15 mouse cellular contexts compared by ENCODE assay signal in genomic region chr12:108453561-108454044, GRCm38 (mm10).
DNase-seq lines count a peak whose midpoint lies in the region; ATAC-seq and TF ChIP-seq lines count a peak whose summit lies in the region.
"Had no signal": no experiment of that assay in that cellular context is flagged by ENCODE, and none has a peak within 500 bp of the region (broad histone marks: within the 10 kb centered on the region; RNA-seq: fewer than 3 reads in every experiment).

No protein-coding gene starts in this region.

- no peak overlapping the region for H3K9ac ChIP-seq in liver, embryonic 13.5 days
- H3K9ac ChIP-seq: limb, embryonic 12.5 days; lung, embryonic 15.5 days had no signal

- ATAC-seq in liver, embryonic 13.5 days (ENCODE audit: low read depth) = no peak
- peak; percentile 80 for ATAC-seq in Patski
- peak; percentile 86 for ATAC-seq in hematopoietic stem cell, adult 5-6 weeks (replicated peaks in 1 of 2; ENCODE audit: insufficient read depth in 1 of 2, low FRiP score in 2 of 2, low TSS enrichment in 1 of 2, low read depth in 1 of 2, poor library complexity in 2 of 2, severe bottlenecking in 2 of 2)
- ATAC-seq: forebrain, embryonic 16.5 days had no signal

- peaks cover 80% of the 10 kb centered on the region for H3K79me2 ChIP-seq in C2C12 (ENCODE audit: control insufficient read depth, insufficient read depth)

- intact Hi-C loops in gastrocnemius, postnatal 14 days (cut with DNase I; ENCODE audit: low total_unique reads) = no loop called here

- POLR2A ChIA-PET in Patski (lab: Charles Lee) = interaction anchor here (0.6 to 1.2 kb wide), 2 partner anchors 9 to 34 kb away, joined by 3 to 5 read pairs; no protein-coding TSS in a partner anchor

- no peak overlapping the region for H3K4me2 ChIP-seq in liver, embryonic 13.5 days
- H3K4me2 ChIP-seq: limb, embryonic 12.5 days; lung, embryonic 15.5 days had no signal

- H3K36me3 ChIP-seq in liver, embryonic 13.5 days = no peaks in the 10 kb centered on the region
- peaks cover 18% of the 10 kb centered on the region for H3K36me3 ChIP-seq in C2C12 (ENCODE audit: control insufficient read depth, insufficient read depth)

- peak; percentile 3 for DNase-seq in liver, embryonic 13.5 days
- no peak for DNase-seq in liver
- peak; percentile 57 for DNase-seq in Patski (ENCODE audit: low read depth, low spot score)
- no peak for DNase-seq in gastrocnemius, postnatal 14 days
- no peak for DNase-seq in gastrocnemius, adult 8-10 months (ENCODE audit: low spot score in 2 of 2)
- DNase-seq in cerebellum, adult 9-10 months = no peak
- DNase-seq: embryo, embryonic 11 days; kidney, adult 2 months; layer of hippocampus, adult 9-11 months had no signal

- TF ChIP-seq CTCF in C2C12 (IDR thresholded peaks at IDR 0.05; ENCODE audit: control insufficient read depth, insufficient read depth, insufficient read length) (no peak), Patski (IDR thresholded peaks at IDR 0.05) (no peak)

- 32% methylated on average over 8 of the region's 8 CpGs for WGBS in liver, embryonic 13.5 days (ENCODE audit: insufficient replicate concordance)

- peaks cover 54% of the 10 kb centered on the region for H3K79me3 ChIP-seq in C2C12 (ENCODE audit: low read depth)

- in situ Hi-C loops in Patski (cut with MboI; ENCODE audit: low pct_unique_long_range_greater_than_20kb) = no loop called here

- no peaks in the 10 kb centered on the region for H3K4me1 ChIP-seq in liver, embryonic 13.5 days (replicated peaks)

- H3K9me3 ChIP-seq in liver, embryonic 13.5 days (replicated peaks) = no peaks in the 10 kb centered on the region; the same call in 1 of the 2 replicates
- H3K9me3 ChIP-seq: limb, embryonic 12.5 days; lung, embryonic 15.5 days had no signal

- peaks cover 6% of the 10 kb centered on the region for H3K27me3 ChIP-seq in liver, embryonic 13.5 days
- H3K27me3 ChIP-seq in C2C12 (ENCODE audit: control insufficient read depth, insufficient read depth, insufficient read length) (no peaks in the 10 kb centered on the region), Patski (no peaks in the 10 kb centered on the region)
- H3K27me3 ChIP-seq: limb, embryonic 12.5 days; lung, embryonic 15.5 days had no signal

- CTCF ChIA-PET in Patski (lab: Charles Lee) = no interaction called here

- H3K4me3 ChIP-seq in liver, embryonic 13.5 days (replicated peaks) = no peak overlapping the region
- H3K4me3 ChIP-seq in C2C12 (ENCODE audit: insufficient read depth, poor library complexity, severe bottlenecking) = no peak overlapping the region
- H3K4me3 ChIP-seq: hindbrain, embryonic 10.5 days; limb, embryonic 12.5 days; lung, embryonic 15.5 days had no signal

- H3ac ChIP-seq in C2C12 (ENCODE audit: control insufficient read depth, insufficient read length, low read depth) = no peak overlapping the region

- no peak overlapping the region for H3K27ac ChIP-seq in liver, embryonic 13.5 days
- H3K27ac ChIP-seq: hindbrain, embryonic 10.5 days; limb, embryonic 12.5 days; lung, embryonic 15.5 days had no signal

TF ChIP-seq in C2C12, 6 proteins besides CTCF, POLR2A, EP300 and RAD21:
- TF ChIP-seq MAX (IDR thresholded peaks at IDR 0.05) = no peak
- TF ChIP-seq CEBPB (IDR thresholded peaks at IDR 0.05; ENCODE audit: low read depth) = peak; percentile 48
- peak; percentile 17 for TF ChIP-seq FOSL1 (IDR thresholded peaks at IDR 0.05; ENCODE audit: insufficient read depth, low read length, poor library complexity, severe bottlenecking)

Comparison
In these comparisons a context has a peak if more than half of its experiments do, and no peak if none do; other contexts are left out.
1. DNase-seq: peak in liver, embryonic 13.5 days (single experiment) and Patski (single experiment); none in liver (single experiment), gastrocnemius, postnatal 14 days (single experiment), gastrocnemius, adult 8-10 months (0 of 2) and cerebellum, adult 9-10 months (single experiment).